Mouse (Mus musculus) midbrain, embryonic 11.5 days (tissue): Measurements from ENCODE around the gene Rap1gap. TPM values are rescaled to one million over a fixed set of nuclear protein-coding genes. Genes with fewer than 3 reads are reported as not detected.

ENCODE experiments used
- ATAC-seq: fragments of 200-750 bp; cut with Nextera tagmentation; 2 replicates; pipeline ENCODE4 v1.8.0; 2017; ENCODE audit warnings: moderate TSS enrichment, moderate library complexity; ENCODE audit not compliant: low FRiP score
- DNase-seq: peaks from one replicate; pipeline ENCODE4 v3.0.0; 2015; ENCODE audit warnings: low spot score; ENCODE audit errors: missing footprints
- H3K27ac ChIP-seq: fragments of 300-500 bp; sonication (generic); 2 replicates; pipeline ENCODE4 v1.5.1; 2014; ENCODE audit warnings: low read depth, low read length
- H3K27me3 ChIP-seq: fragments of 300-500 bp; sonication (generic); 2 replicates; pipeline ENCODE4 v1.6.1; 2014; ENCODE audit warnings: mild to moderate bottlenecking, low read length, moderate library complexity, mixed read lengths; ENCODE audit not compliant: control insufficient read depth, insufficient read depth
- H3K36me3 ChIP-seq: fragments of 300-500 bp; sonication (generic); 2 replicates; pipeline ENCODE4 v1.6.1; 2014; ENCODE audit warnings: mild to moderate bottlenecking, low read length, moderate library complexity, mixed read lengths; ENCODE audit not compliant: control insufficient read depth, insufficient read depth
- H3K4me1 ChIP-seq: fragments of 300-500 bp; sonication (generic); 2 replicates; pipeline ENCODE4 v1.6.1; 2014; ENCODE audit warnings: low read length; ENCODE audit not compliant: control insufficient read depth, insufficient read depth
- H3K4me2 ChIP-seq: fragments of 300-500 bp; sonication (generic); 2 replicates; pipeline ENCODE4 v1.6.1; 2014; ENCODE audit warnings: mild to moderate bottlenecking, moderate library complexity
- H3K4me3 ChIP-seq: fragments of 300-500 bp; sonication (generic); 2 replicates; pipeline ENCODE4 v1.5.1; 2014; ENCODE audit warnings: low read depth, low read length
- H3K9ac ChIP-seq: fragments of 300-500 bp; sonication (generic); 2 replicates; pipeline ENCODE4 v1.6.1; 2014; ENCODE audit warnings: low read length
- H3K9me3 ChIP-seq: fragments of 300-500 bp; sonication (generic); 2 replicates; pipeline ENCODE4 v1.6.1; 2016; ENCODE audit warnings: low read length; ENCODE audit not compliant: control insufficient read depth
- WGBS: fragments of 180-500 bp; shearing (Covaris S2); extraction: QIAGEN DNeasy Blood & Tissue Kit; methylation state at CpG from one replicate; pipeline ENCODE4 v1.1.7; 2014; 5-methylcytosine and 5-hydroxymethylcytosine counted together
- polyA plus RNA-seq: library from polyadenylated mRNA; unstranded; fragments of >200 nt; fragmentation: Nextera tagmentation; extraction: Ambion mirVana; gene quantifications from 2 replicates; pipeline ENCODE4 v1.2.1, GENCODE M21; 2014

Gene Rap1gap
- polyA plus RNA-seq, 1 experiment from 2014 or later = 4.6 TPM

DNA sequence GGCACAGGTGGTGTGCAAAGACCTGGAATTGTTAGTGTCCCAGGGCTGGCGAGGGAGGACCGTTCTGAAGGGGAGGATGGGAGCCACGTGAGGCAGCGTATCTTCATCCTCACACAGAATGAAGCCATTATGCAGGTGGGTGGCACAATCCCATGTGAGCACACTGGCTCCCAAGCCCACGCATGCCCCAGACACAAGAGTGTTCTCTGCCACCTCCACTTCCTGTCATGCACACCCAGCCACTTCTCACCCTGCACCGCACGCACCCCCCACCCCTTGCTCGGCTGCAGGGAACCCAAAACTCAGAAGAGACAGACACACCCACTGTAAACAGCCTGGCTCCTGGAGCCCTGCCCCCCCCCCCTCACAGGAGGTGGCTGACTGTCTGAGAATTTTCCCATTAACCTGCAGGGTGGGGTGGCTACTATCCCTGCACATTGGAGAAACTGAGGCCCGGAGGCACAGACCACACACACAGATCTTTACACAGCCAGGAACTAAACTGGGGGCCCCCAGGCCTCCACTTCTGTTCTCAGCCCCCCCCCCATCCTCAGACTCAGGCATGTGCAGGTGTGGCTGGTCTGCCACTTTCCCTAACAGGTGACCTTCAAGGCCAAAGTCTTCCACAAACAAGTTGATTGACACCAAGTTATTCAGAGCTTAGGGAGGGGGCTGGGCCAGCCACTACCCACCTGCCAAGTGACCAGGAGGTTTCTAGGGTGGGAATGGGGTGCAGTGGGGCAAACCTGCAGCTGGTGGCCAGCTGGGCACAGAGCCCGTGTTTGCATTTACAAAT lies 27.8 kb downstream of the Rap1gap start:
- WGBS = 88% methylated on average over 10 of the region's 10 CpGs
- no peaks in the 10 kb centered on the region for H3K9me3 ChIP-seq

DNA sequence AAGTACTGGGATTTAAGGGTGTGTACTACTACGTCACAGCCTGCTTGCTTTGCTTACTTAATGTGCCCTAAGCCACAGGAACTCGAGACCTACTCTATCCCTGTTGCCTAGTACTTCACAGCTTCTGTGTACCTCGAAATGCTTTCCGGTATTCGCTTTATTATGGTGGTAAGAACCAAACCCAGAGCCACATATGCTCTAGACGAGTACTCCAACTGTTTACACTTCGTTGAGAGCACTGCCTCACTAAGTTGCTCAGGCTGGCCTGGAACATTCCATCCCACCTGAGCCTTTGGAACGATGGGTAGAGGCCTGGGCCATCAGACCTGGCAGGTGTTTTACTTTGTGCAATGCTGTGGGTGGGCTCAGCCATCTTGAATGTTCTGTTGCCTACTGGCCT lies 30.8 kb downstream of the Rap1gap start:
- 80% methylated on average over 8 of the region's 8 CpGs for WGBS
- Histone ChIP-seq H3K9ac (no peak overlapping the region), H3K27me3 (no peaks in the 10 kb centered on the region), H3K4me3 (no peak overlapping the region), H3K27ac (no peak overlapping the region), H3K4me2 (no peak overlapping the region), H3K4me1 (no peaks in the 10 kb centered on the region), H3K9me3 (no peaks in the 10 kb centered on the region), H3K36me3 (no peaks in the 10 kb centered on the region)
- ATAC-seq (no peak), DNase-seq (no peak)

More for the DNA sequence above, 27.8 kb downstream of the Rap1gap start:
- Histone ChIP-seq H3K27ac (no peak overlapping the region), H3K27me3 (no peaks in the 10 kb centered on the region), H3K9ac (no peak overlapping the region), H3K36me3 (no peaks in the 10 kb centered on the region), H3K4me2 (no peak overlapping the region), H3K4me3 (no peak overlapping the region), H3K4me1 (no peaks in the 10 kb centered on the region)
- no peak for DNase-seq
- no peak for ATAC-seq

DNA sequence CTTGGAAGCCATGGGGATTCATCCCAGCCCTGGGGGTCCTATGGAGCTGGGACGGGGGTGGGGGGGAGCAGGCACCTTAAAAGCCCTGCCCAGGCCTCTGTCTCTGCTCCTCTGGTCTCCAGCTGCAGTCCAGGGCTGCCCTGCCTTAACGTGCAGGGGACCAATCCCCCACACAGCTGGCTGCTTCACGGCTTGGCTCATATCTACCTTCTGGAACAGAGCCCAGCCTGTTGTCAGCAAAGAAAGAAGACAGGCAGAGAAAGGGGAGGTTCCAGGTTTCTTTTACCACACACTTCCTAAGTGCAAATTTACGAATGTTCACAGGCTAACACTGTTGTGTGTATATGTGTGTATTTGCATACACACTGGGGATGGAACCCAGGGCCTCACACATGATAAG lies 31.4 kb downstream of the Rap1gap start:
- Histone ChIP-seq H3K27me3 (no peaks in the 10 kb centered on the region), H3K4me3 (no peak overlapping the region), H3K9ac (no peak overlapping the region), H3K4me1 (no peaks in the 10 kb centered on the region), H3K27ac (no peak overlapping the region), H3K9me3 (no peaks in the 10 kb centered on the region), H3K36me3 (no peaks in the 10 kb centered on the region), H3K4me2 (no peak overlapping the region)
- no peak for ATAC-seq
- no peak for DNase-seq
- WGBS = 46% methylated on average over 4 of the region's 4 CpGs

DNA sequence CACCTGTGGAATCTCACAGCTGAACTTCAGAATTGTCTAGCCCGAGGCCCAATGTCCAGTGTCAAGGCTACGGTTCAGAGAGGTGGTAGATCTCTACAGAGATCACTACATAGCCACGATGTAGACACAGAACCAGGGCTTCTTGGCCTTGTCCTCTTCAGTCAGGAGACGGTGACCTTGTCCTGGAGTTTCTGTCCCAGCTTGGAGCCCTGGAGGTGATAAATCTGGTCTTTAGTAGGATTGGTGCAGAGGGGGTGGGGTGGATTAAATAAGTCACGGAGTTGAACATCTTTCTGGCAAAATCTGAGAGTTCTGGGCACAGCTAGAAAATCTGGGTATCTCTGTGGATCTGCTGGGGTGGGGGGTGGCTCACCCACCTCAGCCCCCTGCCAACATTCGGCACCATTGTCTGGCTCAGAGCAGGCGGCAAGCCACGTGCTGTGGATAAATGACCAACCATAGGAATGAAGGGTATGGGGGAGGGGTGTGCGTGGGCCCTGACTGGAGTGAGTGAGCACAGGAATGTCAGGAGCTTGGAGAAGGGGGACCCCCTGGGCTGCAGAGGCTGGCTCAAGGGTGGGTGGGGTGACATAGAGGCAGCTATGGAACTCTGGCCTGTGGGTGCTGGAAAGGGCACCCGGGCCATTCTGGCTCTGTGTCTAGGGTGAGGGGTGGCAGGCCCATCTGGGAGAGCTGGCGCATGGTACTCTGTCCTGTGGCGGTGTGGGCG lies 32.8 kb downstream of the Rap1gap start:
- no peak for DNase-seq
- H3K9ac ChIP-seq = no peak overlapping the region
- no peaks in the 10 kb centered on the region for H3K9me3 ChIP-seq
- WGBS = 74% methylated on average over 13 of the region's 13 CpGs
- H3K4me3 ChIP-seq = no peak overlapping the region
- H3K27ac ChIP-seq = no peak overlapping the region
- no peaks in the 10 kb centered on the region for H3K36me3 ChIP-seq
- H3K4me1 ChIP-seq = no peaks in the 10 kb centered on the region
- no peak for ATAC-seq
- H3K27me3 ChIP-seq = no peaks in the 10 kb centered on the region
- H3K4me2 ChIP-seq = no peak overlapping the region

DNA sequence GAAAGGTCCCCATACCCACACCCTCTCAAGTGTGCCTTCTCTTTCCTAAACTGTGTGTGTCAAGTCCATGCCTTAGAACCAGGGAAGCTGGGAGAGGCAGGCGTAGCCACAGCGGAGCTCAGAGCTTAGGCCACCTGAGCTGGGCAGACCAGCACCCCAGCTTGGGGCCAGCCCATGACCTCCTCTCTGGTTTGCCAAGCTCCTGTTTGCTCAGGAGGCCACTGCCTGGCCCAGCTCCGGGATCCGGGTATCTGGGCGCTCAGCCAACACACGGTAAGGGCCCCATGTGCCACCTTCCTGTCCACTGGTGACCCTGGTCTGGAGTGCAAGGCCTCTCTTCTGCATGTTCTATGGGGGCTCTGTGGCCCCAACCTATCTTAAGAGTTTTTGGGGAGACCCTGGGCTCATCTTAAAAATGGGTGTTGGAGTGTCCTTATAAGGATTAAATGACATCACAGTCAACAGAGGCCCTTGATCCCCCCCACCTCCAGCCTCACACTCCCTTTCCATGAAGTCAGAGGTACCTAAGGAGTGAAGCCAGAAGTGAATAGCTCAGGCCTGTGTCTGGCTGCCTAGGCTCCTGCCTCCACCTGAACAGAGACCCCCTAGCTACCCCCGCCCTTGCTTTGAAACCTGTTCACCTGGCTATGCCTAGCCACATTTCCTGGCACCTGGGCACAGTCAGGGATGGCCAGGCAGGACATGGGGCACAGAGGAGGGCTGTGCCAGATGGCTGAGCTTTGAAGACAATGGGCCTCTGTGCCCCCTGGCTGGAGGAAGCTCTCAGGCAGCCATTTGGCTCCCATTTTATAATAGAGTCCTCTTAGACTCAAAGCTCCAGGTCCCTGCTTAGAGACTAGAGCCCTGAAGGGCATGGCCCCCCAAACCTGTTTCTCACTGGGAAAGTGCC lies 33.8 kb downstream of the Rap1gap start:
- no peaks in the 10 kb centered on the region for H3K36me3 ChIP-seq
- no peak for DNase-seq
- no peak overlapping the region for H3K9ac ChIP-seq
- no peaks in the 10 kb centered on the region for H3K9me3 ChIP-seq
- no peaks in the 10 kb centered on the region for H3K4me1 ChIP-seq
- no peak overlapping the region for H3K4me2 ChIP-seq
- WGBS = 92% methylated on average over 7 of the region's 7 CpGs
- no peak overlapping the region for H3K27ac ChIP-seq
- ATAC-seq = no peak; the same call in 1 of the 2 replicates
- H3K4me3 ChIP-seq = no peak overlapping the region
- no peaks in the 10 kb centered on the region for H3K27me3 ChIP-seq

DNA sequence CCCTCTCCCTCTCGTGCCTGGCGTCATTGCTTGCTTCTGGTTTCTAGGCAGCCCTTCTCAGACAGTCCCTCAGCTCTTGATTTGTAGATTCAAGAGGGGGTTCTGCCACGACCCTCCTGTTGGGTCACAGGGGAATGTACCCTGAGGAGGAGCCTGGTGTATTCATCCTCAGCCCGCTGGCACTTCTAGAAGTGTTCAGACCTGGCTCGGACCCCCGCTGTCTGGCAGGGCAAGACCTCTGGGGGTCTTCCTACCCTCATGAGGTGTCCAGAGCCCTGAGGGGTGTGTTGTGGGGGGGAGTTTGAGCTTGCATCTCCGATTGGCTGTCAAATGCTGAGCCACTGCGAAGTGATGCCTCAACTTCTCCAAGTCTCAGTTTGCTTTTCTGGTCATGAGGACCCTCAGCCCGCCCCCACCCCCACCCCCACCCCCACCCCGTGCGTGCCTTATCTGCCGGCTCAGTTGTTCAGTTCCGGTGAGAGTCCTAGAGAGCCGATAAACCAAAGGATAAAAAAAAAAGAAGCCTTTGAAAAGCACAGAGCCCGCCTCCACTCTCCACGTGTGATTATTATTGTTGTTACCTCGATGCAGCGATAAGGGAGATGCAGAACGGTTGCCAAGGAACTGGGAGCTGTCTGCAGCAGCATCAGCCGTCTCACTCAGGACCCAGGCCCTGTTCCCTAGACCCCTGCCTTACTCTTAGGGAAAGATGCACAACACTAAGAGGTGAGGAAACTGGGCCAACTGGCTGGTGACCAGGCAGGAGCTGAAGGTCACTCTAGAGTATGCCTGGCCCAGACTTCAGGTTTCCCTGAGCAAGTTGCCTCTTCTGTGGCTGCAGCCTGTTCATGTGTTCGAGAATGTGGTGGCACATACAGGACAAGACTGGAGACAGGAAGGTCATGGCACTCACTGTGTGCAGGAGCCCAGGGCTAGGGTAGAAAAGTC lies 35.0 kb downstream of the Rap1gap start:
- no peaks in the 10 kb centered on the region for H3K27me3 ChIP-seq
- H3K4me3 ChIP-seq = no peak overlapping the region
- H3K9ac ChIP-seq = no peak overlapping the region
- no peaks in the 10 kb centered on the region for H3K36me3 ChIP-seq
- 69% methylated on average over 21 of the region's 21 CpGs for WGBS
- DNase-seq = no peak
- H3K27ac ChIP-seq = no peak overlapping the region
- no peak overlapping the region for H3K4me2 ChIP-seq
- ATAC-seq = no peak
- H3K4me1 ChIP-seq = no peaks in the 10 kb centered on the region; the same call in 1 of the 2 replicates
- no peaks in the 10 kb centered on the region for H3K9me3 ChIP-seq

DNA sequence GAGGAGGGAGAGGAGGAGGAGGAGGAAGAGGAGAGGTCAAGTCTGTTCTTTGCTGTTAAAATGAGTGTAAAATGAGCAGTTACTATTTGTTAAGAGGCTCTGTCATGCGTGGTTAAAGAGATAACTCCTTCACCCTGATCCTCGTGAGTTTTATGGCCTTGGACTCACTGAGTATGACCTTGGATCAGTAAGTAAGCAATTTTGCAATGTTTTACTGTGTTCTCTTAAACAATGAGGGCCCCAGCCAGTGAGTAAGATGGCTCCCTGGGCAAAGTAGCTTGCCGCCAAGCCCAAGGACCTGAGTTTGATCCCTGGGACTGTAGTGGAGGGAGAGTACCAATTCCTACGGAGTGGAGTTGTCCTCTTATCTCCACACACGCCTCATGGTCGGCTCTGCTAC lies 36.4 kb downstream of the Rap1gap start:
- H3K27me3 ChIP-seq = no peaks in the 10 kb centered on the region
- WGBS = 72% methylated on average over 6 of the region's 6 CpGs
- no peaks in the 10 kb centered on the region for H3K9me3 ChIP-seq
- no peak overlapping the region for H3K27ac ChIP-seq
- H3K36me3 ChIP-seq = no peaks in the 10 kb centered on the region
- no peak overlapping the region for H3K9ac ChIP-seq
- no peak for ATAC-seq
- peaks cover 5% of the 10 kb centered on the region for H3K4me1 ChIP-seq
- no peak overlapping the region for H3K4me3 ChIP-seq
- H3K4me2 ChIP-seq = no peak overlapping the region
- no peak for DNase-seq

DNA sequence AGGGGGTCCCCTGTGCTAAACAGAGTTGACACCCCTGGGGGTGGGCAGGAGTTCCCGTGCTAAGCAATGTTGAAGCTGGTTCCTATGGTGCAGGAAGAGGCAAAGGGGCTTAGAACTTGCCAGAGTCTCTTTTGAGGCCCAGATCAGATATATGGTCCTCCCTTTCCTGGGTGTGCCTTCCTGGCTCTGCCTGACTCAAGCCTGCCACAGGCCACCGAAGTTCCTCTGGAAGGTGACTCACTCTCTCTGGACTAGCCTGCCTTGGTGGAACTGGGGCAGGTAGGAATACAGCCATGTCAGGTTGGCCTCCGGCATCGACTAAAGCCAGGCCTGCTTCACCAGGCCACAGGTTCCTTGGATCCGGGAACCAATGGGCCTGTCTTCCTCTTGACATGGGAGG lies 38.6 kb downstream of the Rap1gap start:
- no peak for DNase-seq
- WGBS = 89% methylated on average over 5 of the region's 5 CpGs

More for the DNA sequence above, 38.6 kb downstream of the Rap1gap start:
- H3K4me2 ChIP-seq = no peak overlapping the region
- peaks cover 4% of the 10 kb centered on the region for H3K27me3 ChIP-seq
- H3K4me1 ChIP-seq = peaks cover 15% of the 10 kb centered on the region
- no peak overlapping the region for H3K9ac ChIP-seq
- H3K36me3 ChIP-seq = no peaks in the 10 kb centered on the region
- H3K27ac ChIP-seq = no peak overlapping the region
- no peaks in the 10 kb centered on the region for H3K9me3 ChIP-seq
- no peak overlapping the region for H3K4me3 ChIP-seq
- no peak for ATAC-seq
